Comparison of ENCODE assay signal across 26 mouse cellular contexts in the genomic region with DNA sequence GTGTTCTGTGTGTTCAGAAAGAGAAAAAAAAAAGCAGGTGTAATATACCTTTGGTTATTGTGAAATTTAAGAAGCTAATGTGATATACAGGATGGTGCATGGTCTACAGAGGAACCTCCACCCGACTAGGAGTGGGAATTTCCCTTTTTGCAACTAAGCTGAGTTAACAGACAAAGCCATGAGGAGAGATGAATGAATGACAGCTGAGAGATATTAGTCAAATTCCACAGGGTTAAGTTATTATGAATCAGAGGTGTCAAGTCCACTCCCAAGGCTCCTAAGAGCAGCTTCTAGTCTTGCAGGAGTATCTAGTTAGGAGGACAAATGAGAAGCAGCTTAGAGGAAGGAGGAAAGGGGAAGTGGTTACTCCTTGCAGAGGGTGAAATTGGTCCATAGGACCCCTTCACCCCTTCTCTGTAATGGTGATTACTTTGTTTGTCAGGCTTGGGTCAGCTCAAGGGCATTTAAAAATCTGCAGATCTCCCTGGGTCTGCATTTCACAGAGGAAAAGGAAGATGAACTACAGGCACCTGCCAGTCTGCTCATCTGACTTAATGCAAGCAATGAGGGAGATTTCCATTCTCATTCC. TPM values are rescaled to one million over a fixed set of nuclear protein-coding genes. Genes with fewer than 3 reads are reported as not detected.
DNase-seq lines count a peak whose midpoint lies in the region; ATAC-seq and TF ChIP-seq lines count a peak whose summit lies in the region.
"Had no signal": no experiment of that assay in that cellular context is flagged by ENCODE, and none has a peak within 500 bp of the region (broad histone marks: within the 10 kb centered on the region; RNA-seq: fewer than 3 reads in every experiment).

No protein-coding gene starts in this region.

- TF ChIP-seq POLR2A in bone marrow macrophage, adult 2 months (IDR thresholded peaks at IDR 0.05; ENCODE audit: borderline replicate concordance, low read depth, low read length) = no peak

- WGBS in liver, embryonic 16.5 days (ENCODE audit: insufficient replicate concordance) = 24% methylated on average over 1 of the region's 1 CpGs
- 53% methylated on average over 1 of the region's 1 CpGs for WGBS in liver, embryonic 11.5 days

- no peaks in the 10 kb centered on the region for H3K36me3 ChIP-seq in liver, embryonic 16.5 days (ENCODE audit: control insufficient read depth, insufficient read depth)
- no peaks in the 10 kb centered on the region for H3K36me3 ChIP-seq in liver, embryonic 11.5 days (ENCODE audit: control insufficient read depth, insufficient read depth, low read length)
- H3K36me3 ChIP-seq: G1E; limb, embryonic 13.5 days; midbrain, embryonic 15.5 days; neural tube, embryonic 15.5 days had no signal

- no peaks in the 10 kb centered on the region for H3K27me3 ChIP-seq in liver, embryonic 16.5 days (ENCODE audit: control insufficient read depth, insufficient read depth, low read depth, low read length)
- H3K27me3 ChIP-seq in liver, embryonic 11.5 days (replicated peaks; ENCODE audit: control insufficient read depth, insufficient read depth, low read length) = no peaks in the 10 kb centered on the region
- H3K27me3 ChIP-seq: forebrain, embryonic 13.5 days; limb, embryonic 13.5 days; midbrain, embryonic 15.5 days; neural tube, embryonic 15.5 days had no signal

- ATAC-seq in liver, embryonic 16.5 days (ENCODE audit: low read depth) = no peak
- no peak for ATAC-seq in liver, embryonic 11.5 days (replicated peaks; ENCODE audit: low FRiP score)
- peak; percentile 41 for ATAC-seq in monocyte, adult 5-6 weeks (replicated peaks; ENCODE audit: insufficient number of reproducible peaks, low FRiP score, low TSS enrichment, poor library complexity, severe bottlenecking)
- ATAC-seq: forebrain, embryonic 13.5 days; hindbrain, embryonic 16.5 days; intestine, postnatal 0 days; midbrain, embryonic 15.5 days had no signal

- no peak overlapping the region for H3K4me3 ChIP-seq in liver, embryonic 16.5 days (ENCODE audit: low read depth, low read length)
- no peak overlapping the region for H3K4me3 ChIP-seq in liver, embryonic 11.5 days (ENCODE audit: low read depth, low read length)
- no peak overlapping the region for H3K4me3 ChIP-seq in bone marrow macrophage, adult 2 months (ENCODE audit: insufficient read depth, low read length)
- H3K4me3 ChIP-seq: forebrain, embryonic 13.5 days; heart, adult 2 months; limb, embryonic 13.5 days; midbrain, embryonic 15.5 days; neural tube, embryonic 15.5 days had no signal

- no peak for TF ChIP-seq CTCF in bone marrow macrophage, adult 2 months (IDR thresholded peaks at IDR 0.05; ENCODE audit: low read depth, low read length)

- no peak for DNase-seq in liver, embryonic 11.5 days (ENCODE audit: low spot score)
- DNase-seq in A20 (ENCODE audit: low read depth, low spot score) = peak; percentile 76
- DNase-seq in urinary bladder, postnatal 14 days (ENCODE audit: low spot score) = no peak
- no peak for DNase-seq in ovary, adult 18-20 months (ENCODE audit: low spot score)
- DNase-seq: adrenal gland, postnatal 25 days; cerebellum, adult 9-10 months; heart, adult 2 months; heart, postnatal 36 days; lung, embryonic 14.5 days; right cerebral cortex, postnatal 25 days; thymus, postnatal 25 days had no signal

- no peaks in the 10 kb centered on the region; the same call in 1 of the 2 replicates for H3K4me1 ChIP-seq in liver, embryonic 16.5 days (ENCODE audit: control insufficient read depth, low read depth, low read length)
- H3K4me1 ChIP-seq in liver, embryonic 11.5 days (replicated peaks; ENCODE audit: control insufficient read depth, insufficient read depth, low read length) = no peaks in the 10 kb centered on the region
- peaks cover 19% of the 10 kb centered on the region for H3K4me1 ChIP-seq in bone marrow macrophage, adult 2 months (ENCODE audit: control insufficient read depth, insufficient read depth, low read length)
- H3K4me1 ChIP-seq: forebrain, embryonic 13.5 days had no signal

- H3K27ac ChIP-seq in liver, embryonic 16.5 days (ENCODE audit: low read length) = peak overlapping the region; percentile 41
- H3K27ac ChIP-seq in liver, embryonic 11.5 days (ENCODE audit: low read depth, low read length) = no peak overlapping the region
- H3K27ac ChIP-seq in bone marrow macrophage, adult 2 months (ENCODE audit: insufficient read depth, low read depth, low read length) = peak overlapping the region; percentile 2; the same call in 1 of the 2 replicates
- H3K27ac ChIP-seq: forebrain, embryonic 13.5 days; heart, adult 2 months; kidney, postnatal 0 days; limb, embryonic 13.5 days; midbrain, embryonic 15.5 days; neural tube, embryonic 15.5 days had no signal

- H3K9ac ChIP-seq in liver, embryonic 16.5 days (ENCODE audit: low read depth, low read length) = no peak overlapping the region
- H3K9ac ChIP-seq in liver, embryonic 11.5 days (ENCODE audit: low read depth, low read length) = no peak overlapping the region
- H3K9ac ChIP-seq: forebrain, embryonic 13.5 days; limb, embryonic 13.5 days; lung, embryonic 14.5 days; midbrain, embryonic 15.5 days; neural tube, embryonic 15.5 days had no signal

- no peaks in the 10 kb centered on the region for H3K9me3 ChIP-seq in liver, embryonic 16.5 days (replicated peaks; ENCODE audit: control insufficient read depth, low read length)
- no peaks in the 10 kb centered on the region for H3K9me3 ChIP-seq in liver, embryonic 11.5 days (ENCODE audit: control insufficient read depth, low read length)
- H3K9me3 ChIP-seq: forebrain, embryonic 13.5 days; G1E; limb, embryonic 13.5 days; midbrain, embryonic 15.5 days; neural tube, embryonic 15.5 days had no signal

- H3K4me2 ChIP-seq in liver, embryonic 16.5 days (ENCODE audit: low read depth, low read length) = no peak overlapping the region
- H3K4me2 ChIP-seq in liver, embryonic 11.5 days = no peak overlapping the region
- H3K4me2 ChIP-seq: forebrain, embryonic 13.5 days; limb, embryonic 13.5 days; lung, embryonic 14.5 days; midbrain, embryonic 15.5 days; neural tube, embryonic 15.5 days had no signal

RNA-seq across cellular contexts. Expression of a gene that starts 4.3 kb away (rescaled TPM):
- 23.2 and 28.8 TPM in 2 replicates for polyA plus RNA-seq in liver, embryonic 16.5 days (2015; fragmentation: Nextera tagmentation; extraction: Ambion mirVana)
- polyA plus RNA-seq in liver, embryonic 11.5 days (2014; fragmentation: Nextera tagmentation; extraction: Ambion mirVana) = 46.6 and 55.2 TPM in 2 replicates
- 336 and 345 TPM in 2 replicates for polyA plus RNA-seq in bone marrow macrophage, adult 2 months (2012; ENCODE audit: insufficient read depth, insufficient read length, missing spikeins)
- 167 to 382 TPM (median 211 TPM) in 3 replicates for total RNA-seq in monocyte, adult 5-6 weeks (2017)

RNA-seq across cellular contexts. Expression of a gene that starts 50.4 kb away (rescaled TPM):
- polyA plus RNA-seq in liver, embryonic 16.5 days (2015; fragmentation: Nextera tagmentation; extraction: Ambion mirVana) = 0.15 and 0.18 TPM in 2 replicates
- not detected in 2 replicates for polyA plus RNA-seq in liver, embryonic 11.5 days (2014; fragmentation: Nextera tagmentation; extraction: Ambion mirVana)
- not detected in 2 replicates for polyA plus RNA-seq in bone marrow macrophage, adult 2 months (2012; ENCODE audit: insufficient read depth, insufficient read length, missing spikeins)
- 1.4 TPM in 1 of 3 replicates, not detected in the others for total RNA-seq in monocyte, adult 5-6 weeks (2017)
- total RNA-seq: adrenal gland, postnatal 25 days; G1E; gastrocnemius, adult 8-10 months; heart, adult 2 months; heart, postnatal 36 days; megakaryocyte-erythroid progenitor cell, adult 5-6 weeks had no signal
- polyA plus RNA-seq: embryonic facial prominence, embryonic 11.5 days; forebrain, embryonic 13.5 days; G1E; heart, adult 2 months; heart, embryonic 14.5 days; hindbrain, embryonic 16.5 days; intestine, postnatal 0 days; kidney, postnatal 0 days; midbrain, embryonic 15.5 days had no signal
